Mouse (Mus musculus) hindbrain, postnatal 0 days (tissue): ENCODE data around the gene Tom1l1. TPM values are rescaled to one million over a fixed set of nuclear protein-coding genes. Genes with fewer than 3 reads are reported as not detected.

Experiments
- ATAC-seq: fragments of 200-750 bp; cut with Nextera tagmentation; 2 replicates; pipeline ENCODE4 v1.8.0; 2017; ENCODE audit warnings: mild to moderate bottlenecking, moderate TSS enrichment, moderate library complexity
- DNase-seq: peaks from one replicate; pipeline ENCODE4 v3.0.0-alpha.2; 2015; ENCODE audit warnings: low spot score
- H3K27ac ChIP-seq: fragments of 300-500 bp; sonication (generic); 2 replicates; pipeline ENCODE4 v1.5.1; 2014; ENCODE audit warnings: mild to moderate bottlenecking
- H3K27me3 ChIP-seq: fragments of 300-500 bp; sonication (generic); 2 replicates; pipeline ENCODE4 v1.6.1; 2014; ENCODE audit warnings: low read length, mixed read lengths; ENCODE audit not compliant: insufficient read depth
- H3K36me3 ChIP-seq: fragments of 300-500 bp; sonication (generic); 2 replicates; pipeline ENCODE4 v1.6.1; 2014; ENCODE audit warnings: low read length, mixed read lengths; ENCODE audit not compliant: insufficient read depth
- H3K4me1 ChIP-seq: fragments of 300-500 bp; sonication (generic); 2 replicates; pipeline ENCODE4 v1.6.1; 2014; ENCODE audit warnings: antibody characterized with exemption, low read length, mixed read lengths; ENCODE audit not compliant: insufficient read depth
- H3K4me2 ChIP-seq: fragments of 300-500 bp; sonication (generic); 2 replicates; pipeline ENCODE4 v1.6.1; 2014; ENCODE audit warnings: low read depth, mild to moderate bottlenecking, low read length, moderate library complexity, mixed read lengths
- H3K4me3 ChIP-seq: fragments of 300-500 bp; sonication (generic); 2 replicates; pipeline ENCODE4 v1.5.1; 2014; ENCODE audit warnings: low read length
- H3K9ac ChIP-seq: fragments of 300-500 bp; sonication (generic); replicated peaks from 2 replicates; pipeline ENCODE4 v1.6.1; 2014; ENCODE audit warnings: mild to moderate bottlenecking, low read length, moderate library complexity, mixed read lengths
- H3K9me3 ChIP-seq: fragments of 300-500 bp; sonication (generic); 2 replicates; pipeline ENCODE4 v1.6.1; 2016; ENCODE audit warnings: low read length, mixed read lengths
- CTCF ChIP-seq: IDR thresholded peaks from 2 replicates; pipeline ENCODE4 v1.5.1; 2016; ENCODE audit warnings: antibody characterized with exemption, control low read depth, low read depth
- WGBS: fragments of 180-500 bp; shearing (Covaris S2); extraction: QIAGEN DNeasy Blood & Tissue Kit; methylation state at CpG from one replicate; pipeline ENCODE4 v1.1.7; 2014; 5-methylcytosine and 5-hydroxymethylcytosine counted together
- polyA plus RNA-seq: library from polyadenylated mRNA; unstranded; fragments of >200 nt; fragmentation: Nextera tagmentation; extraction: Ambion mirVana; gene quantifications from 2 replicates; pipeline ENCODE4 v1.2.1, GENCODE M21; 2015
- total RNA-seq: library from RNA; depleted of rRNA; stranded (reverse); fragments of >200 nt; gene quantifications from 2 replicates; pipeline ENCODE4 v1.2.3, GENCODE M21; 2014

The Tom1l1 gene
- total and polyA plus RNA-seq, 2 experiments from 2014 or later, result 14.5 to 26.7 TPM

DNA sequence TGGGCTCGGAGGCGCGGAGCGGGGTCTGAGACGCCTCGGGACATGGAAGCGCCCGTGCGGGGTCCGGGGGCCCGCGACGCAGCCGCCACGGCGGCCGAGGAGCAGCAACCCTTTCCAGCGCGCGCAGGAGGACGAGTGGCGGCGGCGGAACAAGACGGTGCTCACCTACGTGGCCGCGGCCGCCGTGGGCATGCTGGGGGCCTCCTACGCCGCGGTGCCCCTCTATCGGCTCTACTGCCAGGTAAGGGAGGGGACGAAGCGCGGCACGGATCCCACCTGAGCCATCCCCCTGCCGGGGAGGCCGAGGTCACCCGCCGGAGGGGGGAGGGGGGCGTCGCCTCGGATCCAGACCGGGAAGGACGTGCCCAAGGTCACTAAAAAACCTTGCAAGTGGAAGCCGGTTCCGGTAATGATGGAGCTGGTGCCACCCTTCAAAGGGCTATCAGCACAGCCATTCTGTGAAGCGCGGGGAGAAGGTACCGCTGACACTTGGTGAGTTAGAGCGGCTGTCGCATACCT is 49.8 kb downstream of the Tom1l1 start:
- Histone ChIP-seq H3K4me3 (peak overlapping the region; percentile 99), H3K36me3 (no peaks in the 10 kb centered on the region), H3K27ac (peak overlapping the region; percentile 99), H3K27me3 (no peaks in the 10 kb centered on the region), H3K4me2 (peak overlapping the region; percentile 75), H3K9ac (peak overlapping the region; percentile 100), H3K9me3 (no peaks in the 10 kb centered on the region), H3K4me1 (peaks cover 9% of the 10 kb centered on the region; the same call in 1 of the 2 replicates)
- DNase-seq, result peak; percentile 50
- 1% methylated on average over 47 of the region's 54 CpGs for WGBS
- ATAC-seq, result peak; percentile 39
- no peak for TF ChIP-seq CTCF

DNA sequence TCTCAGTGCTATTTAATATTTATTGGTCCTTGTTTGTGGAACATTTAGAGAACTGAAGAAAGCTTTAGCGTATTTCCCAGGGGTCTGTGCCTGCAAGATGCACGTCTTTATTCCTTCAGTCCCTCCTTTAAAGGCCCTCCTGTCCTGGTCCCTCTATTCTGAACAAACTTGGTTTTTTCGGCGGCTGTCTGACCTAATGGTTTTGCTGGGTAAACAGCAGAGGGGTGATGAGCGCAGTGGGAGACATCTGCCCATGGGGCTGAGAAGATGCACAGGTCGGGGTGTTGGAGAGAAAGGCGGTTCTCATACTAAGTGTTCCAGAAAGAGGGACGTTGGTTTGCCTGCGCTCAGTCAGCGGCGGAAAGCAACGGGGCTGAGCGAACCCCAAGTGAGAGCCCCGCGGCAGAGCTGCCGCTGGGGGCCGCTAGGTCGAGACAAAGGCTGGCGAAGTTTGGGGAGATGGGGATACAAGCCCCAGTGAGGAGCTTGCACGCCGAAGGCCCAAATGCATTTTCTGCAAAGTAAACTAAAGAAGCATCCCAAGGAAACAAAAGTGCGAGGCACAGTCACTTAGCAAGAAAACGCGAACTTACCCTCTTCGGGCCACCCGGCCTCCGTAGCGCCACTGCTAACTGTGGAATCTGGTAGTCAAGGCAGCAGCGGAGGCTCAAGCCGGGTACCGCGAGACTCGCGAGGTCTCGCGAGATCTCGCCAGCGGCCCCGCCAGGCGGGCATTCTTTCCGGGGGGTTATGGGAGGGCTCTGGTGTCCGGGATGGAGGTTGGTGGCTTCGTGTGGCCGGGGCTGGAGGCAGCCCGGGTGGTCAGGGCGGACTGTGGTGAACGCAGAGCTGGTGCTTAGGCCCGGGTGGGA is 50.5 kb downstream of the Tom1l1 start, which contains the start of the genes Stxbp4 and Cox11:
Stxbp4 (minus strand) TSS at position 645 of the 872 bp plus-strand sequence.
Cox11 (plus strand) TSS at position 734 of the 872 bp plus-strand sequence.
- Histone ChIP-seq H3K36me3 (no peaks in the 10 kb centered on the region), H3K9ac (peak within 1 kb of the TSS; percentile 100), H3K4me1 (peaks cover 9% of the 10 kb centered on the region; the same call in 1 of the 2 replicates), H3K4me2 (peak within 1 kb of the TSS; percentile 75), H3K9me3 (no peaks in the 10 kb centered on the region), H3K4me3 (peak within 1 kb of the TSS; percentile 99), H3K27ac (peak within 1 kb of the TSS; percentile 99), H3K27me3 (no peaks in the 10 kb centered on the region)
- ATAC-seq (peak; percentile 97), DNase-seq (peak; percentile 98)
- under 1% methylated on average over 48 of the region's 48 CpGs for WGBS
- peak; percentile 51; the same call in 1 of the 2 replicates for TF ChIP-seq CTCF

DNA sequence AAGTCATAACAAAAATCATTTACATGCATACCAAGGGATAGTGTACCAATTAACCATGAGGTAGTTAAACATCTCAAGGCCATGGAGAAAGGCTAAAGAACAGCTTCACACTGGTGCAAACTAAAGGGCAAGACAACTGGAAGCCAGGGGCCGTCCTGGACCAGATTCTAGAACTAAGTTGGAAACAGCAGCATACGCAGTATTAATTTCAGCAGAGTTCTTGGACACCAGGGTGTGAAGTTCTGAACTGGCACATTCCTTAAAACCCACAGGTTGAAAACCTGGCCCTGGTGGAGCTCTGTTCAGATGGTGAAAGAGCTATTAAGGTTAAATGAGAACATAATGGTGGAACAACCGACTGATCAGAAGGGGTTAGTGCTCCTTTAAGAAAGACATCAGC is 53.5 kb downstream of the Tom1l1 start:
- Histone ChIP-seq H3K4me2 (no peak overlapping the region), H3K27ac (no peak overlapping the region), H3K9me3 (no peaks in the 10 kb centered on the region), H3K27me3 (no peaks in the 10 kb centered on the region), H3K9ac (no peak overlapping the region), H3K4me1 (peaks cover 8% of the 10 kb centered on the region; the same call in 1 of the 2 replicates), H3K36me3 (no peaks in the 10 kb centered on the region), H3K4me3 (no peak overlapping the region)
- DNase-seq, result no peak
- no peak for TF ChIP-seq CTCF
- WGBS, result 86% methylated on average over 3 of the region's 3 CpGs
- ATAC-seq, result no peak

DNA sequence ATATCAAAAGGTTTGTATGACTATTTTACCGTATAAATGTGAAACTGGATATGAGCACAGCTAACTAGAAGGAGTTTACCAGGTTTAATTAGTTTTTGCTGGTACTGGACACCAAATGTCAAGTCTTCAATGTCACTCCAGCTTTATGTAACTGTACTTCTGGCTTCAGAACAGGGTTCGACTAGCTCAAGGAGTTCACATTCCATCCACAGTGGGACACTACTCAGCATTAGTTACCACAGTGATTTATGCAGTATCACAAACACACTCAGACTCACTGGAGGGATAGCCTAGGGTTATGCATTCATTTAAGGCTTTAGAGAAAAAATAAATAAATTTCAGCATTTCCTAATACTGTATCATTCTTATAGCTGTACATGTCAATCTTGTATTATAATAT is 55.7 kb downstream of the Tom1l1 start:
- Histone ChIP-seq H3K4me1 (peaks cover 5% of the 10 kb centered on the region; the same call in 1 of the 2 replicates), H3K27me3 (no peaks in the 10 kb centered on the region), H3K27ac (no peak overlapping the region), H3K9me3 (no peaks in the 10 kb centered on the region), H3K9ac (no peak overlapping the region), H3K4me3 (no peak overlapping the region), H3K4me2 (no peak overlapping the region), H3K36me3 (no peaks in the 10 kb centered on the region)
- DNase-seq (no peak), ATAC-seq (no peak)
- 78% methylated on average over 2 of the region's 2 CpGs for WGBS
- TF ChIP-seq CTCF, result no peak

DNA sequence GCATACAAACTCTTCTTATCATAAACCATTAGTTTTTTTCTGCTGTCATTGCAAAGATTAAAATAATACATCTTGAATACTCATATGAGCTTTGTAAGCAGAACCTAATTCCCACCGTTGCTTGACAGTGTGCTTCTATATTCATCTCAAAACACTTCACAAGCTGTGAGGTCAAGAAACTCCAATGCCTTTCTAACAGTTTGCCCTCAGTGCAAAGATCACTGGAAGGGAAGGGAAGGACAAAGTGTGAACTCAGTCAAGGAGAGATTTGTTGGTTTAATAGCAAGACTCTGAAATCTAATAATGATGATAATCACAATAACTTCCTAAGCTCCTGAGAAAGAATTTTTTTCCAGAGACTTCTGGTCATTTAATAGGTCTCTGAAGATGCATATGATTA is 60.4 kb downstream of the Tom1l1 start:
- H3K9me3 ChIP-seq, result no peaks in the 10 kb centered on the region
- WGBS, result 77% methylated on average over 1 of the region's 1 CpGs
- H3K4me1 ChIP-seq, result no peaks in the 10 kb centered on the region
- no peak overlapping the region for H3K9ac ChIP-seq
- no peak overlapping the region for H3K27ac ChIP-seq
- DNase-seq (no peak), ATAC-seq (no peak)
- no peak for TF ChIP-seq CTCF
- H3K4me2 ChIP-seq, result no peak overlapping the region
- H3K4me3 ChIP-seq, result no peak overlapping the region
- no peaks in the 10 kb centered on the region for H3K27me3 ChIP-seq
- H3K36me3 ChIP-seq, result no peaks in the 10 kb centered on the region

DNA sequence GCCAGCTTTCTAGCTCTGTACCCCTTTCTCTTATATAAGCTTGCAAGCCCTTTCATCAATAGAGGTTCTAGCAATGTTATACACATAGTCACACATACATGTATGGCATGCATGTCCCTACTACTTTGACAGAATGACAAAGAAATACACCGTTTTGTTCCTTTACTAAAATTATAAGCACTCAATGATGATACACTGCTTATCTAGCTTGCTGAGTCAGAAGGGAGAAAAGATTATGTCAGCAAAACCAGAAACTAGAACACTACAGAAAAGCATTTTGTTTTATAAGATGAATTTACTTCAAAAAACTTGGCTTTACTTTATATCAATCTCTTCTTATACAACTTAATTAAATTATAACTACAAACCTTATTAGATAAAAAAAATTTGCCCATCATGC is 63.0 kb downstream of the Tom1l1 start:
- Histone ChIP-seq H3K27ac (no peak overlapping the region), H3K9ac (no peak overlapping the region), H3K4me3 (no peak overlapping the region), H3K4me2 (no peak overlapping the region), H3K4me1 (no peaks in the 10 kb centered on the region), H3K36me3 (no peaks in the 10 kb centered on the region), H3K9me3 (no peaks in the 10 kb centered on the region), H3K27me3 (no peaks in the 10 kb centered on the region)
- WGBS, result 87% methylated on average over 1 of the region's 1 CpGs
- ATAC-seq, result no peak
- DNase-seq, result no peak
- no peak for TF ChIP-seq CTCF
